Mouse (Mus musculus): Measurements from ENCODE around the gene Mettl7b. TPM values are rescaled to one million over a fixed set of nuclear protein-coding genes. Genes with fewer than 3 reads are reported as not detected.

Mettl7b gene
- total RNA-seq, 2 experiments from 2014 or later, result 0.30 to 0.76 TPM

GRCm38 (mm10) chr10:128947496-128947895 is 13.3 kb downstream of the Mettl7b start:
- DNase-seq, result no peak

- peak; percentile 37 to 64 for DNase-seq
Observed at GRCm38 (mm10) chr10:128945675-128946074, 15.1 kb downstream of the Mettl7b start.

- DNase-seq, result no peak
Observed at GRCm38 (mm10) chr10:128940475-128941061, 20.2 kb downstream of the Mettl7b start.

- peak in 1 of 2 experiments; percentile 49 for DNase-seq
Observed at GRCm38 (mm10) chr10:128938974-128939373, 21.8 kb downstream of the Mettl7b start.

- DNase-seq, result peak; percentile 62 to 81
Observed at GRCm38 (mm10) chr10:128938457-128938856, 22.3 kb downstream of the Mettl7b start.

GRCm38 (mm10) chr10:128937756-128938390 is 22.9 kb downstream of the Mettl7b start:
- no peak for DNase-seq

GRCm38 (mm10) chr10:128935826-128936440 is 24.9 kb downstream of the Mettl7b start:
- no peak for DNase-seq

GRCm38 (mm10) chr10:128934997-128935787 is 25.6 kb downstream of the Mettl7b start:
- no peak for DNase-seq

- DNase-seq, result no peak
Observed at GRCm38 (mm10) chr10:128933976-128934721, 26.6 kb downstream of the Mettl7b start.

- peak; percentile 44 to 71 for DNase-seq
Observed at GRCm38 (mm10) chr10:128933574-128933973, 27.2 kb downstream of the Mettl7b start, which contains the start of gene Itga7. Gene Itga7 (plus strand): TSS chr10:128933818.

GRCm38 (mm10) chr10:128931441-128931840 is 29.3 kb downstream of the Mettl7b start:
- no peak for DNase-seq

- DNase-seq, result no peak
Observed at GRCm38 (mm10) chr10:128929638-128930378, 31.0 kb downstream of the Mettl7b start.

GRCm38 (mm10) chr10:128928356-128928755 is 32.4 kb downstream of the Mettl7b start:
- no peak for DNase-seq

GRCm38 (mm10) chr10:128923935-128924334 is 36.9 kb downstream of the Mettl7b start, which contains the start of gene Bloc1s1:
Gene Bloc1s1 (minus strand): TSS chr10:128924035.
- no peak for DNase-seq

GRCm38 (mm10) chr10:128923013-128923691 is 37.6 kb downstream of the Mettl7b start:
- DNase-seq, result peak; percentile 98

GRCm38 (mm10) chr10:128922822-128923012 is 38.1 kb downstream of the Mettl7b start, which contains the start of gene Rdh5:
Gene Rdh5 (minus strand): TSS chr10:128922888.
- no peak for DNase-seq

GRCm38 (mm10) chr10:128921883-128922821 is 38.6 kb downstream of the Mettl7b start:
- peak; percentile 66 to 71 for DNase-seq

GRCm38 (mm10) chr10:128921251-128921650 is 39.5 kb downstream of the Mettl7b start:
- no peak for DNase-seq

GRCm38 (mm10) chr10:128920736-128921161 is 40.0 kb downstream of the Mettl7b start:
- no peak for DNase-seq
